Mouse (Mus musculus) heart, postnatal 36 days (tissue): ENCODE measurements around the gene 1810024B03Rik. TPM values are rescaled to one million over a fixed set of nuclear protein-coding genes. Genes with fewer than 3 reads are reported as not detected.
A peak's percentile ranks its signal among the peaks of the same experiment; 100 is the strongest.

Experiments
- DNase-seq, 2 experiments: peaks; one replicate each; pipeline ENCODE4 v3.0.0; 2021 to 2022
- intact Hi-C: fragments of 180-260 bp; cut with DNase I; formaldehyde crosslinking; loops from one replicate; pipeline ENCODE4 v1.15.1; 2025
- total RNA-seq, 2 experiments: library from RNA; stranded (reverse); gene quantifications; 2 replicates each; pipeline ENCODE4 v1.2.3; 2021

1810024B03Rik gene
- total RNA-seq, 2 experiments from 2014 or later = 0.17 to 0.38 TPM

GRCm38 (mm10) chr2:127189574-127189973 is 18.5 kb downstream of the 1810024B03Rik start:
- intact Hi-C loops = no loop called here
- DNase-seq = no peak

GRCm38 (mm10) chr2:127182598-127183381 is 25.3 kb downstream of the 1810024B03Rik start:
- peak; percentile 68 to 81 for DNase-seq
- intact Hi-C loops = loop anchor here (2.0 kb wide), 1 partner anchor 22 kb away; no protein-coding TSS in a partner anchor

- DNase-seq = peak; percentile 13
- intact Hi-C loops = loop anchor here (1.0 kb wide), 1 partner anchor 39 kb away; no protein-coding TSS in a partner anchor
These were observed 41.8 kb downstream of the 1810024B03Rik start for GRCm38 (mm10) chr2:127166261-127166660.

GRCm38 (mm10) chr2:127165675-127166074 is 42.4 kb downstream of the 1810024B03Rik start:
- intact Hi-C loops = loop anchor here (1.0 to 2.0 kb wide), 2 partner anchors 40 to 175 kb away; no protein-coding TSS in a partner anchor

GRCm38 (mm10) chr2:127145699-127146098 is 62.4 kb downstream of the 1810024B03Rik start:
- DNase-seq = no peak
- intact Hi-C loops = no loop called here

More at GRCm38 (mm10) chr2:127165675-127166074, 42.4 kb downstream of the 1810024B03Rik start:
- no peak for DNase-seq

- DNase-seq = peak; percentile 88
- intact Hi-C loops = no loop called here
These were observed 64.7 kb downstream of the 1810024B03Rik start, which contains the start of gene Itpripl1 for GRCm38 (mm10) chr2:127143158-127144063. Itpripl1 (minus strand) TSS chr2:127143442.

- DNase-seq = no peak
- intact Hi-C loops = no loop called here
These were observed 65.4 kb downstream of the 1810024B03Rik start for GRCm38 (mm10) chr2:127142577-127143157.

- intact Hi-C loops = no loop called here
- peak in 1 of 2 experiments; percentile 29 for DNase-seq
These were observed 66.0 kb downstream of the 1810024B03Rik start for GRCm38 (mm10) chr2:127142031-127142430.

GRCm38 (mm10) chr2:127140011-127140410 is 68.1 kb downstream of the 1810024B03Rik start:
- intact Hi-C loops = no loop called here
- DNase-seq = no peak

- intact Hi-C loops = no loop called here
- DNase-seq = no peak
These were observed 68.5 kb downstream of the 1810024B03Rik start for GRCm38 (mm10) chr2:127139605-127140004.

GRCm38 (mm10) chr2:127139094-127139493 is 69.0 kb downstream of the 1810024B03Rik start:
- DNase-seq = peak in 1 of 2 experiments; percentile 57

GRCm38 (mm10) chr2:127138449-127138848 is 69.6 kb downstream of the 1810024B03Rik start:
- DNase-seq = no peak
- intact Hi-C loops = no loop called here

More at GRCm38 (mm10) chr2:127139094-127139493, 69.0 kb downstream of the 1810024B03Rik start:
- intact Hi-C loops = no loop called here

GRCm38 (mm10) chr2:127137838-127138420 is 70.2 kb downstream of the 1810024B03Rik start:
- intact Hi-C loops = no loop called here
- no peak for DNase-seq

GRCm38 (mm10) chr2:127136979-127137378 is 71.1 kb downstream of the 1810024B03Rik start:
- intact Hi-C loops = no loop called here
- DNase-seq = peak; percentile 39 to 59

Other genes starting within 250 kb of the 1810024B03Rik start
- 1 to 10 TPM; 6.2 to 6.4 TPM for gene Ap4e1, start 199.6 kb downstream of the 1810024B03Rik start, total RNA-seq
- 10 to 100 TPM; 19.0 to 19.9 TPM for gene Blvra, start 137.6 kb downstream of the 1810024B03Rik start, total RNA-seq
- 1 to 10 TPM; 1.9 to 2.0 TPM for gene Ncaph, start 74.3 kb downstream of the 1810024B03Rik start, total RNA-seq
- gene Itpripl1, start 64.8 kb downstream of the 1810024B03Rik start, total RNA-seq = 10 to 100 TPM; 12.0 to 15.8 TPM
- 10 to 100 TPM; 64.8 to 71.2 TPM for gene Snrnp200, start 106 bp upstream of the 1810024B03Rik start, total RNA-seq
- gene Ciao1, start 39.5 kb upstream of the 1810024B03Rik start, total RNA-seq = 10 to 100 TPM; 60.5 to 63.5 TPM
- gene Tmem127, start 39.6 kb upstream of the 1810024B03Rik start, total RNA-seq = 10 to 100 TPM; 27.9 to 28.3 TPM
- 100 to 1,000 TPM; 157 to 170 TPM for gene Stard7, start 61.9 kb upstream of the 1810024B03Rik start, total RNA-seq
- gene Dusp2, start 127.9 kb upstream of the 1810024B03Rik start, total RNA-seq = under 1 TPM; 0.36 to 0.38 TPM
- gene Astl, start 130.4 kb upstream of the 1810024B03Rik start, total RNA-seq = not detected
- 1 to 10 TPM in 1 of 2 experiments, under 1 TPM in 1; 0.80 to 1.2 TPM for gene Adra2b, start 154.9 kb upstream of the 1810024B03Rik start, total RNA-seq
- gene Gpat2, start 216.9 kb upstream of the 1810024B03Rik start, total RNA-seq = not detected
- gene Fahd2a, start 236.3 kb upstream of the 1810024B03Rik start, total RNA-seq = 10 to 100 TPM; 34.1 to 44.3 TPM